Mouse (Mus musculus) small intestine, adult 2 months (tissue): Measurements from ENCODE around the gene P2rx4.

Experiments
- CTCF ChIP-seq: fragments of 200-500 bp; IDR thresholded peaks from 2 replicates; pipeline ENCODE4 v1.5.1; 2012; ENCODE audit warnings: low read depth, mild to moderate bottlenecking, control low read depth, inconsistent platforms, low read length, moderate library complexity, mixed read lengths; ENCODE audit not compliant: insufficient replicate concordance, insufficient read length; ENCODE audit errors: extremely low read depth
- POLR2A ChIP-seq: fragments of 200-500 bp; IDR thresholded peaks from 2 replicates; pipeline ENCODE4 v1.6.1; 2012; ENCODE audit warnings: low read depth, mild to moderate bottlenecking, control low read depth, inconsistent platforms, low read length, moderate library complexity

GRCm38 (mm10) chr5:122770304-122770703 is 63.0 kb downstream of the P2rx4 start:
- TF ChIP-seq POLR2A (no peak), CTCF (no peak)
